Mouse (Mus musculus) neural tube, embryonic 13.5 days (tissue): Measurements from ENCODE around the gene Zbtb7a. TPM values are rescaled to one million over a fixed set of nuclear protein-coding genes. Genes with fewer than 3 reads are reported as not detected.

Source experiments
- ATAC-seq: fragments of 200-750 bp; cut with Nextera tagmentation; 2 replicates; pipeline ENCODE4 v1.8.0; 2017; ENCODE audit warnings: low read depth, mild to moderate bottlenecking, moderate TSS enrichment, moderate library complexity
- H3K27ac ChIP-seq: fragments of 300-500 bp; sonication (generic); replicated peaks from 2 replicates; pipeline ENCODE4 v1.5.1; 2015; ENCODE audit warnings: moderate library complexity, mild to moderate bottlenecking, inconsistent platforms
- H3K27me3 ChIP-seq: fragments of 300-500 bp; sonication (generic); 2 replicates; pipeline ENCODE4 v1.6.1; 2015; ENCODE audit warnings: mild to moderate bottlenecking, inconsistent platforms
- H3K36me3 ChIP-seq: fragments of 300-500 bp; sonication (generic); 2 replicates; pipeline ENCODE4 v1.6.1; 2015; ENCODE audit warnings: mild to moderate bottlenecking, inconsistent platforms
- H3K4me1 ChIP-seq: fragments of 300-500 bp; sonication (generic); replicated peaks from 2 replicates; pipeline ENCODE4 v1.6.1; 2015; ENCODE audit warnings: inconsistent platforms
- H3K4me2 ChIP-seq: fragments of 300-500 bp; sonication (generic); 2 replicates; pipeline ENCODE4 v1.6.1; 2015; ENCODE audit warnings: inconsistent platforms, mild to moderate bottlenecking, moderate library complexity
- H3K4me3 ChIP-seq: fragments of 300-500 bp; sonication (generic); 2 replicates; pipeline ENCODE4 v1.5.1; 2015; ENCODE audit warnings: mild to moderate bottlenecking, inconsistent platforms
- H3K9ac ChIP-seq: fragments of 300-500 bp; sonication (generic); 2 replicates; pipeline ENCODE4 v1.6.1; 2015; ENCODE audit warnings: moderate library complexity, mild to moderate bottlenecking, inconsistent platforms
- H3K9me3 ChIP-seq: fragments of 300-500 bp; sonication (generic); 2 replicates; pipeline ENCODE4 v1.6.1; 2016; ENCODE audit warnings: inconsistent platforms
- WGBS: fragments of 180-500 bp; shearing (Covaris S2); methylation state at CpG from one replicate; pipeline ENCODE4 v1.1.7; 2015; 5-methylcytosine and 5-hydroxymethylcytosine counted together
- polyA plus RNA-seq: library from polyadenylated mRNA; unstranded; fragments of >200 nt; fragmentation: Nextera tagmentation; extraction: Ambion mirVana; gene quantifications from 2 replicates; pipeline ENCODE4 v1.2.1, GENCODE M21; 2015

The Zbtb7a gene
- polyA plus RNA-seq, 1 experiment from 2014 or later = 12.2 TPM

- WGBS = 78% methylated on average over 2 of the region's 2 CpGs
- Histone ChIP-seq H3K4me2 (no peak overlapping the region), H3K27ac (no peak overlapping the region), H3K4me3 (no peak overlapping the region), H3K9ac (no peak overlapping the region), H3K9me3 (no peaks in the 10 kb centered on the region), H3K27me3 (0 out of 2 replicates have a peak, but pooled peaks cover under 1% of the 10 kb centered on the region), H3K36me3 (peaks cover 68% of the 10 kb centered on the region), H3K4me1 (no peaks in the 10 kb centered on the region; the same call in 1 of the 2 replicates)
- ATAC-seq = no peak
These were observed 12.1 kb upstream of the Zbtb7a start for GRCm38 (mm10) chr10:81122889-81123288.

GRCm38 (mm10) chr10:81123500-81123899 is 11.5 kb upstream of the Zbtb7a start:
- ATAC-seq = no peak
- WGBS = 85% methylated on average over 11 of the region's 11 CpGs
- peaks cover 62% of the 10 kb centered on the region for H3K36me3 ChIP-seq

DNA sequence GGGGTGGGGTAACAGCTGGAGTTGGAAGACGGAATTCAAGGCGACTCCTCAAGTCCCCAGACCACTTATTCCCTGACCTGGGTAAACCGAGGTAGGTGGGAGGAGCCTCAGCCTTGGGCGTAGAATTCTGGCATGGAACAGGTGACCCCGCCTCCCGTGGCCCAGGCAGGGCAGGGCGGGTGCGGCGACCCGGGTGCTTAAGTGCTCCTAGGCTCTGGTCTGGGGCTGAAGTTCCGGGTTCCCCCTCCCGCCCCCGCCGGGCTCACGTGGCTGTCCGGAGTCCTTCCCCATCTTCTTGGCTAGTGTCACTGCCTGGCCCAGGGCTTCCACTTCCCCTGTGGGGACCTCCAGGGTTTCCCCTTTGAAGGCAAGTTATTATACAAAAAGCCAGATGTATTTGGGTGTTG is 836 bp upstream of the Zbtb7a start:
- WGBS = 2% methylated on average over 16 of the region's 16 CpGs
- Histone ChIP-seq H3K4me2 (no peak overlapping the region), H3K4me1 (peaks cover 34% of the 10 kb centered on the region), H3K27me3 (peaks cover 62% of the 10 kb centered on the region), H3K27ac (no peak overlapping the region), H3K4me3 (no peak overlapping the region), H3K9me3 (no peaks in the 10 kb centered on the region), H3K9ac (no peak overlapping the region), H3K36me3 (no peaks in the 10 kb centered on the region)
- no peak for ATAC-seq

More at GRCm38 (mm10) chr10:81123500-81123899, 11.5 kb upstream of the Zbtb7a start:
- Histone ChIP-seq H3K27ac (no peak overlapping the region), H3K9me3 (no peaks in the 10 kb centered on the region), H3K4me3 (no peak overlapping the region), H3K4me1 (no peaks in the 10 kb centered on the region; the same call in 1 of the 2 replicates), H3K4me2 (no peak overlapping the region), H3K27me3 (peaks cover 7% of the 10 kb centered on the region), H3K9ac (no peak overlapping the region)

DNA sequence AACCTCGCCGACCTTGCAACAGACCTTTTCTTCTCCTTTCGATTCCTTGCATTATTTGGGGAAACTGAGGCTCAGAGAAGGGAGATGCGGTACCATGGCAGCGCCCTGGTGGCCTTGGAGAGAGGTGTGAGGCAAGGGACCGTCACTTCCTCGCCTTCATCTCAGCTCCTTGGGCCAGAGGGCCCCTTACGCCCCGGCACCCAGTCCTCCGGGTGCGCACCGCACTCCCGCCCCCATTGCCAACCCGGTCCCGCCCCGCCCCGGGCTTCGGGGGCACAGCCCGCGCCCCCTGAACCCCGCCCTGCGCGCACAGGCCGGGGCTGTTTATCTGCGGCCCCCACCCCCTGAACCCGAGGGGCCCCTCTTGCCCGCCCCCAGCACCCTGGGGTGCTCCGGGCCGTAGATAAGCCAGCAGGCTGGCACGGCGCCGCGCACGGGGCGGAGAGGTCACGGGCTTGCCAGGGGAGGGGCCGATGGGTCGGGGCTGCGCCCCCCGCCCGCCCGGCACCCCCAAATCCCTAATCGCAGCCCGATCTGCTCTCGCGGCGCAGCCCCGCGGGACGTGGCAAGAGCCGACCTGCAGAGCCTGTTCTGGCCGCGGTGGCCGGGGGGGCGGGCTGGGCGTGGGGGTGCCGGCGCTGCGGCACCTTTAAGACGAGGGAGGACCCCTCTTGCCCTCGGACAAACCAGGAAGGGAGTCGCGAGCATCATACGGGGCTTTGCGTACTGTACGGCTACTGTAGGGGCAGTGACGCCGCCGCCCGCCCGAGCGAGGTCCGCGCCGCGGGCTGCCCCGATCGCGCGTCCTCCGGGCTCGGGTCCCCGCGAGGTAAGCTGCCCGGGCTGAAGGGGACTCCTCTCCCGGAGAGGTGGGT is 1.0 kb downstream of the Zbtb7a start:
- Histone ChIP-seq H3K27me3 (peaks cover 43% of the 10 kb centered on the region), H3K4me1 (peaks cover 46% of the 10 kb centered on the region), H3K9me3 (no peaks in the 10 kb centered on the region), H3K9ac (peak overlapping the region; percentile 97), H3K27ac (peak overlapping the region; percentile 98), H3K36me3 (no peaks in the 10 kb centered on the region), H3K4me3 (peak overlapping the region; percentile 85), H3K4me2 (peak overlapping the region; percentile 98)
- under 1% methylated on average over 79 of the region's 86 CpGs for WGBS
- peak; percentile 26 for ATAC-seq

GRCm38 (mm10) chr10:81136706-81137231 is 1.7 kb downstream of the Zbtb7a start:
- H3K4me2 ChIP-seq = peak overlapping the region; percentile 98
- H3K4me3 ChIP-seq = peak overlapping the region; percentile 85
- no peaks in the 10 kb centered on the region for H3K36me3 ChIP-seq
- under 1% methylated on average over 43 of the region's 50 CpGs for WGBS
- H3K4me1 ChIP-seq = peaks cover 53% of the 10 kb centered on the region
- peak; percentile 38 for ATAC-seq
- no peaks in the 10 kb centered on the region for H3K9me3 ChIP-seq
- H3K27me3 ChIP-seq = peaks cover 39% of the 10 kb centered on the region
- H3K27ac ChIP-seq = peak overlapping the region; percentile 98
- peak overlapping the region; percentile 97 for H3K9ac ChIP-seq

DNA sequence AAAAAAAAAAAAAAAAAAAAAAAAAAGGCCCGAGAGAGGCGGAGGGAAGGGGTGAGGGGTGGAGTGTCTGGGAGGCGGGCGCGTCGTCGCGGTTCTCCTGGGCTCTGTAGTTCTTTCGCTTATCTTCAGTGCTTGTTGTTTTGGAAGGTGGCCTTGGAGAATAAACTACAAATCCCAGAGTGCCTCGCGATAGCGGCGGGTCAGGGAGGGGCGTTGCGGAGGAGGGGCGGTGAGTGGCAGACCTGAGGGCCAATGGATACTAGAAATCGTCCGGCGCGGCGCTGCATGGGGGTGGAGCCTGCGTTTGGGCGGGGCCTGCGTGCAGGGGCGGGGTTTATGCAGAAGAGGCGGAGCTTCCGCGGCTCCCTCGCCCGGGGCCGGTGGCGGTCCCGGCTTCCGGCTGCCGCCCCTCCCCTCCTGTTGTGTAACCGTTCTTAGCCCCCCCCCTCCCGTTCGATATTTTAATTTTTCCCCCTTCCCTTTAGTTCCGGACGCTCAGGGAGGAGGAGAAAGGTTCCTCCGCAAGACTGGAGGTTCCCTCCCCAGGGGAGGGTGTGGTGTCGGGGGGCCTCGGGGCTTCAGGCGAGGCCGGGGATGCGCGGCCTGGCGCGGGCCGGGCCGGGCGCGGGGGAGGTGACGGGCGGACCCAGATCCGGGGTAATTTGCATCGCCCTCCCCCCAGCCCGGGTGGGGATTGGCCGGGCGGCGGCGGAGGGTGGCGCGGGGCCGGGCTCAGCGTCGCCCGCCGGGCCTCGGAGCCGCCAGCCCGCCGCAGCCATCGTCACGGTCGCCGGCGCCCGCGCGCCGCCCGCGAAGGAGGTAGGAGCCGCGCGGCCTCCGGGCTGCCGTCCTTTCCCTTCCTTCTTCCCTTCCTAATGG is 2.5 kb downstream of the Zbtb7a start:
- peak overlapping the region; percentile 98 for H3K27ac ChIP-seq
- ATAC-seq = peak; percentile 92
- peak overlapping the region; percentile 98 for H3K4me2 ChIP-seq
- no peaks in the 10 kb centered on the region for H3K36me3 ChIP-seq
- no peaks in the 10 kb centered on the region for H3K9me3 ChIP-seq
- H3K4me1 ChIP-seq = peaks cover 60% of the 10 kb centered on the region
- H3K4me3 ChIP-seq = peak overlapping the region; percentile 85
- under 1% methylated on average over 76 of the region's 89 CpGs for WGBS
- peaks cover 33% of the 10 kb centered on the region for H3K27me3 ChIP-seq
- H3K9ac ChIP-seq = peak overlapping the region; percentile 97

DNA sequence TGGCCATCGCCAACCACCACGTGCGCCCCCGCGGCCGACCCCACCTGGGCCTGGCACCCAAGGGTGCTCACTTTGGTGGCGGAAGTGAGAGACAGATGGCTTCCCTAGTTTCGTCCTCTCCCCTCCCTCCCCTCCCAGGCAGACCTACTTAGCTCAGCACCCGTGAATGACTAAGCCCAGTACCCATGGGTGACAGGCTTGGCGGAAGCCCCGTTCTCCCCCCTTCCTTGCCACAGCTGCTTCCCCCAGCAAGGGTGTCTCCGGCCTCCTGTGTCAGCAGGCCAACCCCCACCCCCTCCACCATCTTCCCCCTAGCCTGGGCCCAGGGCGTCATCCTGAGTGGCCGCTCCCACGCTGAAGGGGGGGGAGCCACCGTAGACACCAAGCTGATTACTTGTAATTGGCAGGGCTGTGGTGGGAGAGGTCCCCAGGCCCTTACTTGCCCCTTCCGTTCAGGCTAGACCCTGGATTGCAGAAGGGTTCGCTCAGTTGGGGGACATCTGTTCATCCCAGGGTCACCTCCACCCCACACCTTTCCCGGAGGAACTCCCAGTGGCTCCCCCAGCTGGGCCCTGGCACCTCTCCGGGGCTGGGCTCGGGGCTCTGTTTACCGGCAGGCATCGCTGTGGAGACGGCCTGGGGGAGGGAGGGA is 3.2 kb downstream of the Zbtb7a start:
- WGBS = under 1% methylated on average over 23 of the region's 24 CpGs

DNA sequence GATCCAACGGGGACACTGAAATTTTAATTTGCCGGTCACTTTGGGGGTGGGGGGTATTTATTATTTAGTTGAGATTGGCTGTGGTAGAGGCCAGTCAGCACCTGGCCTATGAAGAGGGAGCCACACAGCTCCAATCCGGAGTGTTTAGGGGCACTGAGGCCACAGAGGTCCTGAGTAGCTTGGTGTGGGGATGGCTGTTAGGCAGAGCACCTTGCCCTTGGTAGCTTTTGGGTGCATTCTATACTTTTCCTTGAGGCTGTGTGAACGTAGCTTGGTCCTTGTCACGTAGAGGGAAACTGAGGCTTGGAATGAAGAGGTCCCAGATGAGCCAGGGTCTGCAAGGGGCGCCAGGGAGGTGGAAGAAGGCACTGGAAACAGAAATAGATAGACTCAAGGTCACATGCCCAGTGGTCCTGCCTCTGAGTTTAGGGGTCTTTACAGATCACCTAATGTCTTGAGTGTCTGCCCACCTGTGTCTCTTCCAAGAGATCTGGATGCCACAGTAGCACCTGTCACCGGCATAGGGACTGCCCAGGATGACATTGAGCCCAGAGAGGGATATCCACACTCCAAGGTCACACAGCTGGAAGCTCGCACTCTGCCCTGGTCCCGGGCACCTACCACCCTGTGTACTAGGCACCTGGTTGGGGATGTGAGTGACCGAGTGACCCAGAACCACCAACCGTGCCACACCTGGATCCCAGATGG is 4.0 kb downstream of the Zbtb7a start:
- H3K4me1 ChIP-seq = peaks cover 70% of the 10 kb centered on the region
- peaks cover 18% of the 10 kb centered on the region for H3K27me3 ChIP-seq
- peak overlapping the region; percentile 87 for H3K9ac ChIP-seq
- ATAC-seq = no peak
- no peaks in the 10 kb centered on the region for H3K9me3 ChIP-seq
- peak overlapping the region; percentile 85 for H3K4me3 ChIP-seq
- peaks cover 7% of the 10 kb centered on the region for H3K36me3 ChIP-seq
- H3K4me2 ChIP-seq = peak overlapping the region; percentile 97
- H3K27ac ChIP-seq = peak overlapping the region; percentile 88
- WGBS = 59% methylated on average over 11 of the region's 11 CpGs

More for the DNA sequence above, 3.2 kb downstream of the Zbtb7a start:
- Histone ChIP-seq H3K4me1 (peaks cover 67% of the 10 kb centered on the region), H3K36me3 (no peaks in the 10 kb centered on the region), H3K27me3 (peaks cover 25% of the 10 kb centered on the region), H3K9ac (peak overlapping the region; percentile 87), H3K27ac (peak overlapping the region; percentile 88), H3K4me3 (peak overlapping the region; percentile 85), H3K4me2 (peak overlapping the region; percentile 97), H3K9me3 (no peaks in the 10 kb centered on the region)
- peak; percentile 1; the same call in 1 of the 2 replicates for ATAC-seq

- 75% methylated on average over 4 of the region's 4 CpGs for WGBS
- Histone ChIP-seq H3K9me3 (no peaks in the 10 kb centered on the region), H3K4me3 (peak overlapping the region; percentile 85), H3K4me2 (peak overlapping the region; percentile 97), H3K9ac (peak overlapping the region; percentile 87; the same call in 1 of the 2 replicates), H3K36me3 (peaks cover 12% of the 10 kb centered on the region), H3K4me1 (peaks cover 70% of the 10 kb centered on the region), H3K27me3 (peaks cover 13% of the 10 kb centered on the region), H3K27ac (no peak overlapping the region; the same call in 1 of the 2 replicates)
- ATAC-seq = no peak
These were observed 4.5 kb downstream of the Zbtb7a start for GRCm38 (mm10) chr10:81139529-81139846.

DNA sequence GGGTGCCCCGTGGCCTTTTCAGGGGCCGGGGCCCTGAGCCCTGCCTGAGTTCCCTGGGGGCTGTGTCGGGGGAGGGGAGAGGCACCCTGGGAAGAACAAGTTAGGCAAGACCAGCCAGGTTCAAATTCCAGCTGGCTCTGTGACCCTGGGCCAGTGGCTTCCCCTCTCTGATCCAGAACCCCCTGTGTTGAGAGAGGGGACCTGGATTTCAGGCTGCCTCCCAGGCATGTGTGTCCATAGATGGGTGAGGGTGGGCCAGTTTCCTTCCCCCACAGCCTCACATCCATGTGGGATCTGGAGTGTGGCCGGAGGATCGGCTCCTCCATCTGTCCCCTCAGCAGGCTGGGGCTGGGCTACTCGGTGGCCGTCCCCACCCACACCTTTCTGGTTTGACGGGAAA is 5.0 kb downstream of the Zbtb7a start:
- no peaks in the 10 kb centered on the region for H3K9me3 ChIP-seq
- WGBS = 63% methylated on average over 8 of the region's 8 CpGs
- peak overlapping the region; percentile 85 for H3K4me3 ChIP-seq
- peaks cover 8% of the 10 kb centered on the region for H3K27me3 ChIP-seq
- H3K9ac ChIP-seq = peak overlapping the region; percentile 87; the same call in 1 of the 2 replicates
- peaks cover 17% of the 10 kb centered on the region for H3K36me3 ChIP-seq
- peaks cover 68% of the 10 kb centered on the region for H3K4me1 ChIP-seq
- no peak for ATAC-seq
- H3K4me2 ChIP-seq = peak overlapping the region; percentile 97
- peak overlapping the region; percentile 23; the same call in 1 of the 2 replicates for H3K27ac ChIP-seq
